Mouse (Mus musculus) midbrain, embryonic 12.5 days (tissue): ENCODE measurements around the gene Lctl. TPM values are rescaled to one million over a fixed set of nuclear protein-coding genes. Genes with fewer than 3 reads are reported as not detected.
A peak's percentile ranks its signal among the peaks of the same experiment; 100 is the strongest.

ENCODE experiments used
- ATAC-seq: fragments of 200-750 bp; cut with Nextera tagmentation; 2 replicates; pipeline ENCODE4 v1.8.0; 2017; ENCODE audit warnings: low read depth, moderate TSS enrichment, moderate library complexity; ENCODE audit not compliant: low FRiP score
- H3K27ac ChIP-seq: fragments of 300-500 bp; sonication (generic); replicated peaks from 2 replicates; pipeline ENCODE4 v1.5.1; 2016; ENCODE audit warnings: mild to moderate bottlenecking
- H3K27me3 ChIP-seq: fragments of 300-500 bp; sonication (generic); 2 replicates; pipeline ENCODE4 v1.6.1; 2016; ENCODE audit warnings: mild to moderate bottlenecking
- H3K36me3 ChIP-seq: fragments of 300-500 bp; sonication (generic); 2 replicates; pipeline ENCODE4 v1.6.1; 2016
- H3K4me1 ChIP-seq: fragments of 300-500 bp; sonication (generic); 2 replicates; pipeline ENCODE4 v1.6.1; 2016
- H3K4me2 ChIP-seq: fragments of 300-500 bp; sonication (generic); replicated peaks from 2 replicates; pipeline ENCODE4 v1.6.1; 2016; ENCODE audit warnings: mild to moderate bottlenecking, moderate library complexity
- H3K4me3 ChIP-seq: fragments of 300-500 bp; sonication (generic); 2 replicates; pipeline ENCODE4 v1.5.1; 2016; ENCODE audit warnings: mild to moderate bottlenecking
- H3K9ac ChIP-seq: fragments of 300-500 bp; sonication (generic); replicated peaks from 2 replicates; pipeline ENCODE4 v1.6.1; 2016; ENCODE audit warnings: mild to moderate bottlenecking, moderate library complexity
- H3K9me3 ChIP-seq: fragments of 300-500 bp; sonication (generic); 2 replicates; pipeline ENCODE4 v1.6.1; 2016; ENCODE audit warnings: mild to moderate bottlenecking
- WGBS: fragments of 180-500 bp; shearing (Covaris S2); methylation state at CpG from one replicate; pipeline ENCODE4 v1.1.7; 2016; 5-methylcytosine and 5-hydroxymethylcytosine counted together
- polyA plus RNA-seq: library from polyadenylated mRNA; unstranded; fragments of >200 nt; fragmentation: Nextera tagmentation; extraction: Ambion mirVana; gene quantifications from 2 replicates; pipeline ENCODE4 v1.2.1, GENCODE M21; 2016

Lctl gene
- polyA plus RNA-seq, 1 experiment from 2014 or later: not detected

DNA sequence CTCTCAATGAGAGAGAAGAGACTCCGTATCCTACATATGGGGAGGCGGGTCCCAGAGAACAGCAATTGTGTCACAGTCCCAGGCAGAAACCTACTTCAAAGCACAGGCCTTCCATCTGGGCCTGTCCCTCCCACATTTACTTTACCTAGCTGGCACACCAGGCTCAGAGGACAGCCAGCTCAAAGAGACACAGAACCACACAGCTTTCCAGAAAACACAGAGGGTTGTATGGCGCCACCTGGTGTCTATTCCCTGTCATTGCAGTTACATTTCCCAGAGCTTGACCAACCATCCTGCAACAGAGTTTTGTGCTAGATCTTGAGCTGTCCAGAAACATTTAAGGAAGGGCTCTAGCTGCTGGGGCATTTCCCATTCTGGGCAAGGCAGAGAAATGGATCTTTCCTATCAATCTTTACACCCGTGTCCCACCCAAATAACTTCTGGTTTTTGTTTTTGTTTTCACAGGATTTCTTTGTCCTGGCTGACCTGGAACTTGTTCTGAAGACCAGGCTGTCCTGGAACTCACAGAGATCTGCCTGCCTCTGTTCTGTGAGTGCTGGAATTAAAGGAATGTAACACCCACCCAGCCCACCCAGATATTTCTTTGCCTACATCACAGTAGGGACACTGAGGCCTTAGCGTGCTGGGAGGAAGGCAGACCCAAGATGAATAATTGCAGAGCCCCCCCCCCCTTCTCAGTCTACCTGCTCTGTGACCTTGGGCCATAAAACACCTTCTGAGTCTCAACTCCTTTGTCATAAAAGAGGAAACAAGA lies 29.3 kb upstream of the Lctl start:
- Histone ChIP-seq H3K36me3 (no peaks in the 10 kb centered on the region), H3K4me3 (no peak overlapping the region), H3K27me3 (peaks cover 35% of the 10 kb centered on the region), H3K9me3 (no peaks in the 10 kb centered on the region), H3K9ac (no peak overlapping the region), H3K27ac (no peak overlapping the region), H3K4me1 (peaks cover 11% of the 10 kb centered on the region), H3K4me2 (no peak overlapping the region)
- WGBS: 47% methylated on average over 5 of the region's 5 CpGs
- no peak for ATAC-seq

DNA sequence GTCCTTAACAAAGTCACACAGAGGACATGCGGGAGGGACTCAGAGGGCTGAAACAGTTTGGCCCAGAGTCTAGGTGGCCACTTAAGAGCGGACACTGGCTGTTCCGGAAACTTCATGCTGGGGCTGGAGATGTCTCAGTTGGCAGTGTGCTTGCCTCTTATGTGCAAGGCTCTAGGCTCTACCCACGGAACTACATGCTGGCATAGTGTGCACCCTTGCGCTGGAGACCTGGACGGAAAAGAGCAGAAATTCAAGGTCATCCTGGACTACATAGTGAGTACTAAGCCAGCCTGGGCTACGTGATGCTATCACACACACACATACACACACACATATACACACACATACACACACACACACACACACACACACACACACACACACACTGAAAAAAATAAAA lies 28.6 kb upstream of the Lctl start:
- Histone ChIP-seq H3K4me2 (no peak overlapping the region), H3K9ac (no peak overlapping the region), H3K4me1 (peaks cover 11% of the 10 kb centered on the region), H3K9me3 (no peaks in the 10 kb centered on the region), H3K27ac (no peak overlapping the region), H3K4me3 (no peak overlapping the region), H3K27me3 (peaks cover 30% of the 10 kb centered on the region), H3K36me3 (no peaks in the 10 kb centered on the region)
- WGBS: 92% methylated on average over 7 of the region's 7 CpGs
- ATAC-seq: no peak

DNA sequence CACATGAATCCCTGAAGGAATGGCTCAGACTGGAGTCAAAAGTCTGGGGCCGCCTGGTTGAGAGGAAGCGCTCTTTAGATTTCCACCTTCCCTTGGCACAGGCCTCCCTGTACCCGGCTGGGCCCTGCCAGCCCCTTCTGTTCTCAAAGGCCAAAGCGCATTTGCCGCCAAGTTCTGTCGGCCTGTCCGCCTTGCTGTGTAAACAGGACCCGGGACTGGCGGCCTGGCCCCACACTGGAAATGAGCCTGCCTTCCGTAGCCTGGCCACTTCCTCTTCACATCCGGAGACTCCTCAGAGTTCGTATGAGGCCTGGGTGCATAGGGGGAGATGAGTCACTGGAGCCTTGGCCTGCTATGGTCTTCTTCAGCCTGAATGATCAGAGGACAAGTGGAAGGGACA lies 27.9 kb upstream of the Lctl start:
- ATAC-seq: no peak
- Histone ChIP-seq H3K27me3 (peaks cover 23% of the 10 kb centered on the region), H3K27ac (no peak overlapping the region), H3K4me1 (peaks cover 14% of the 10 kb centered on the region), H3K36me3 (no peaks in the 10 kb centered on the region), H3K9me3 (no peaks in the 10 kb centered on the region), H3K4me2 (no peak overlapping the region), H3K9ac (no peak overlapping the region), H3K4me3 (no peak overlapping the region)
- WGBS: 76% methylated on average over 12 of the region's 12 CpGs

DNA sequence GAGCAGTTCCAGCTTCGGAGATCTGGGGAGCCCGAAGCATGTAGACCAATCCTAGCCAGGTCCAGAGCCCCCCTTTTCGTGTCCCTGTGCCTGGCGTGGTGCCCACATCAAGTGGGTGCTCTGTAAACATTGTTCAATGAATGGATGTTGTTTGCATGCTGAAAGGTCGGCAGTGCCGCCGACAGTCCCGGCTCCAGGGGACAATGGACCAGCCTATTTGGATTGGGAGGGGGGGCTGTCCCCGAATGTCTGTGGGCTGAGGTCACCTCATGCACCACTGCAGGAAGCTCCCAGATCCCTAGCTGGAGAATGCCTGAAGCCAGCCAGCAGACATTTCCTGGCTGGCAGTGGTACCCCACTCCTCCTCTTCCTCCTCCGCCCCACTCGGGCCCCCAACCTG lies 22.9 kb upstream of the Lctl start:
- Histone ChIP-seq H3K4me3 (no peak overlapping the region), H3K9ac (no peak overlapping the region), H3K4me2 (no peak overlapping the region), H3K27me3 (no peaks in the 10 kb centered on the region), H3K36me3 (no peaks in the 10 kb centered on the region), H3K4me1 (peaks cover 14% of the 10 kb centered on the region), H3K27ac (no peak overlapping the region), H3K9me3 (no peaks in the 10 kb centered on the region)
- 60% methylated on average over 11 of the region's 11 CpGs for WGBS
- ATAC-seq: peak; percentile 44; the same call in 1 of the 2 replicates

DNA sequence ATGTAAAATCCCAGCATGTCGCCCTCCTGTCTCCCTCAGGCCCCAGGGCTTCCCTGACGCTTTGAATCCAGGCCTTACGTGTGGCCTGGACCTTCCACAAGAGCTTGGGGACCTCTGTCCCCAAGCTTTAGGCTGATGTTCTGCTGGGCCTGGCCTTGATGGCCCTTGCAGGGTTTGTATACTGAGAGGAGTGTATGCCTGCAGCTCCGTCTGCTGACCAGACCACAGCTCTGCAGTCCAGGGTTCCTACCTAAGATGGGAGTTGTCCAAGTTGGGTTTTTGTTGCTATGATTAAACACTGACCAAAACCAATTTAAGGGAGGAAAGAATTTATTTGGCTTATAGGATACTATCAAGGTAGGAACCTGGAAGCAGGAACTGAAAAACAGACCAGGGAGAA lies 18.7 kb upstream of the Lctl start:
- ATAC-seq: no peak
- H3K4me1 ChIP-seq: peaks cover 14% of the 10 kb centered on the region
- no peak overlapping the region for H3K4me2 ChIP-seq
- 64% methylated on average over 4 of the region's 4 CpGs for WGBS
- no peak overlapping the region for H3K9ac ChIP-seq
- H3K36me3 ChIP-seq: no peaks in the 10 kb centered on the region
- H3K27ac ChIP-seq: no peak overlapping the region
- H3K27me3 ChIP-seq: no peaks in the 10 kb centered on the region
- H3K9me3 ChIP-seq: no peaks in the 10 kb centered on the region
- H3K4me3 ChIP-seq: no peak overlapping the region

DNA sequence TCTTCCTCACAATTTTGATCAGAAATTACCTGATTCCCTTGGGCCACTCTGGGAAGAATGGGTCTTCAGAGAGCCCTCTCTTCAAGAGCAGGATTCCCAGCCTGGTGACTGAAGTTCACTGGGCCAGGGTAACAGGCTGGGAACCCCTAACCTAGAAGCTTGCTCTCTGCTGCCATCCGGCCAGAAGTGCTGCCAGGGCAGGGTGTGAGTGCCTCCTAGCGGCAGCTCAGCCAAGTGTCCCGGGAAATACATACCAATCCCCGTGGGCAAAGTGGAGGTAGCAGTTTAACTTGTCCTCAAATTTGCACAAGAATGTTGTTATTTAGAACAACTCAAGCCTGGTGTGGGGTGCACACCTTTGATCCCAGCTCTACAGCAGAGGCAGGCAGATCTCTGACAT lies 16.5 kb upstream of the Lctl start:
- Histone ChIP-seq H3K4me3 (no peak overlapping the region), H3K4me2 (no peak overlapping the region), H3K9me3 (no peaks in the 10 kb centered on the region), H3K36me3 (no peaks in the 10 kb centered on the region), H3K9ac (no peak overlapping the region), H3K27ac (no peak overlapping the region), H3K4me1 (no peaks in the 10 kb centered on the region), H3K27me3 (no peaks in the 10 kb centered on the region)
- ATAC-seq: no peak
- WGBS: 0% methylated on average over 4 of the region's 4 CpGs

DNA sequence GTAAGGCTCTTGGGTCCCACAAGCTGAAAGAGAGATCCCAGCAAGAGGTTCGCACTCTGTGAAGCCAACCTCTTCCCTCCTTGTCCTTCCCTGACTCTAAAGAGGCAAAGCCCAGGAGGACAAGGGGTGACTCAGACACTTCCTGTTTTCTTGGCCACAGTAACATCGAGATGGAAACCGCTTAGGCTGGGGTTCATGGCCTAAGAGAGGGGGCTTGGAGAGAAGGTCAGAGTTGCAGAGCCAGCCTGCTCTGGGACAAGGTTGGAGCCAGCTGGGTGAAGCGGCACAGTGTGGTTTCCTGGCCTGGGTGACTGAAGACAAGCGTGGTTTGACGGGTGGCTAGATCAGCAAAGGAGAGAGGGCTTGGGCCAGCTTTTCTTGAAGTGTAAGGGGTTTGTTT lies 11.6 kb upstream of the Lctl start:
- WGBS: 88% methylated on average over 6 of the region's 6 CpGs

DNA sequence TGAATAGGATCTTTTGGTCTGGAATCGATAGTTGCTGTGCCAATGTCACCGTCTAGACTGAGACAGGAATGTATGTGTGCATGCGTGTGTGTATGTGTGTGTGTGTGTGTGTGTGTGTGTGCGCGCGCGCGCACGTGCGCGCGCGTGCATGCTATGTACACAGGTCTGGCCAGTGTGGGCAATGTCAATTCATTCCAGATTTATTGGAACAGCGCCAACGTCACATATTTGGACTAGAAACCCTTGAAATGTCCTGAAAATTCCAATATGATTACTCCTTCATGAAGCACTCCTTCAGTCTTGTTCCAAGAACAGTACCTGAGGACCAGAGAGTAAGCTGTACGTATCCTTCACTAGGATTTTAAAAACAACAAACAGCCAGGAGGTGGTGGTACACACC lies 6.4 kb upstream of the Lctl start:
- 96% methylated on average over 16 of the region's 16 CpGs for WGBS
- H3K27ac ChIP-seq: no peak overlapping the region
- no peak overlapping the region for H3K4me3 ChIP-seq
- H3K36me3 ChIP-seq: no peaks in the 10 kb centered on the region
- H3K4me2 ChIP-seq: no peak overlapping the region
- H3K9ac ChIP-seq: no peak overlapping the region
- H3K4me1 ChIP-seq: no peaks in the 10 kb centered on the region
- ATAC-seq: no peak
- H3K27me3 ChIP-seq: no peaks in the 10 kb centered on the region
- no peaks in the 10 kb centered on the region for H3K9me3 ChIP-seq

More for the DNA sequence above, 11.6 kb upstream of the Lctl start:
- Histone ChIP-seq H3K4me2 (no peak overlapping the region), H3K9me3 (no peaks in the 10 kb centered on the region), H3K4me3 (no peak overlapping the region), H3K9ac (no peak overlapping the region), H3K4me1 (no peaks in the 10 kb centered on the region), H3K36me3 (no peaks in the 10 kb centered on the region), H3K27me3 (no peaks in the 10 kb centered on the region), H3K27ac (no peak overlapping the region)
- no peak for ATAC-seq

DNA sequence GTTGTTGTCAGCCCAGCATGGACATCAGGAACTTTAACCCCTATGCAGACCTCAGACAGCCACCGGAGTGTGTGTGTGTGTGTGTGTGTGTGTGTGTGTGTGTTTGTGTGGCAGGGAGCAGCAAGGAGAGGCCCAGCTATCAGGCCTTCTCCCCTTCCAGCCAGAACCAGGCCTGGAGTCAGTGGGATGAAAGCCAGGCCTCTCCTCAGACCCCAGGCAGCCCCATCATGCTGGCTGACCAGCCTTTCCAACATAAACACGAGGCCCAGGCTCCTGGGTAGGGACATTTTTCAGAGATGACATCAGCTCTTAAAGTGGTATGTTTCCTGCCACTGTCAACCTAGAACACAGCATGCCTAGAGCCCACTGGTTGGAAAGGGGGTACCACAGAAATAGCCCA lies 2.3 kb upstream of the Lctl start:
- H3K36me3 ChIP-seq: no peaks in the 10 kb centered on the region

DNA sequence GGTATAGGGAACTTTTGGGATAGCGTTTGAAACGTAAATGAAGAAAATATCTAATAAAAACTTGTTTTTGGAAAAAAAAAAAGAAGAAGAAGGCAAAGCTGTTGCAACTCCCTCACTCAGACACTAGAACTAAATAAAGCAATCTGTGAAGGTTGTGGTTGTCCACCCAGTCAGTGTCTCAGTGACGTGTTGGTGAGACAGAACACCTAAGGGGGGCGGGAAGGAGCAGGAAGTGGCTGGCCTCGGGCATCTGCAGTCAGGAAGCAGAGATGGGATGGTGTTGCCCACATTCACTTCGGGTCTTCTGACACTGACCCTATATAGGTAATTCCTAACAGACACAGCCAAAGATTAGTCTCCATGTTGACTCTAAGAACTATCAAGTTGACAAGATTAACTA lies 1.2 kb upstream of the Lctl start:
- 89% methylated on average over 6 of the region's 6 CpGs for WGBS
- Histone ChIP-seq H3K27me3 (no peaks in the 10 kb centered on the region), H3K9ac (no peak overlapping the region), H3K4me3 (no peak overlapping the region), H3K4me2 (no peak overlapping the region), H3K36me3 (no peaks in the 10 kb centered on the region), H3K9me3 (no peaks in the 10 kb centered on the region), H3K27ac (no peak overlapping the region), H3K4me1 (no peaks in the 10 kb centered on the region)
- no peak for ATAC-seq

More for the DNA sequence above, 2.3 kb upstream of the Lctl start:
- Histone ChIP-seq H3K4me2 (no peak overlapping the region), H3K4me1 (no peaks in the 10 kb centered on the region), H3K9ac (no peak overlapping the region), H3K4me3 (no peak overlapping the region), H3K27ac (no peak overlapping the region), H3K27me3 (no peaks in the 10 kb centered on the region), H3K9me3 (no peaks in the 10 kb centered on the region)
- WGBS: 61% methylated on average over 2 of the region's 2 CpGs
- no peak for ATAC-seq

DNA sequence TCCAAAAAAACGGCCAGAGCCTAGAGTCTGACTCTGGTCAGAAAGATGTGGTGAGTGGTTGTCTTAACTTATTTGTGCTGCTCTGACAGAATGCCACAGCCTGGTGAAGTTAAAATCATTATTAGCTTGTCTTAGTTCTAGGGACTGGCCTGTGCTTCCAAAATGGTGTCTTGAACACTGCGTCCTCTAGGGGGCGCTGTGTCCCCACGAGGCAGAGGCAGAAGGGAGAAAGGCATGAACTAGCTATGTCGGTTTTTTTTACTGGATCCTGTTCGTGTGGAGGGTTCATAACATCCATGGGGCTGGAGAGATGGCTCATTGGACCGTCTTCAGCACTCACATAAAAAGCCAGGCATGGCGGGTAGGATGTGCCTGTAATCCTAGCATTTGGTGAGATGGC lies 3.0 kb downstream of the Lctl start:
- no peak overlapping the region for H3K4me2 ChIP-seq
- ATAC-seq: no peak
- no peak overlapping the region for H3K27ac ChIP-seq
- no peaks in the 10 kb centered on the region for H3K27me3 ChIP-seq
- H3K9ac ChIP-seq: no peak overlapping the region
- H3K9me3 ChIP-seq: no peaks in the 10 kb centered on the region
- 33% methylated on average over 8 of the region's 8 CpGs for WGBS
- H3K36me3 ChIP-seq: no peaks in the 10 kb centered on the region
- no peak overlapping the region for H3K4me3 ChIP-seq
- H3K4me1 ChIP-seq: no peaks in the 10 kb centered on the region

DNA sequence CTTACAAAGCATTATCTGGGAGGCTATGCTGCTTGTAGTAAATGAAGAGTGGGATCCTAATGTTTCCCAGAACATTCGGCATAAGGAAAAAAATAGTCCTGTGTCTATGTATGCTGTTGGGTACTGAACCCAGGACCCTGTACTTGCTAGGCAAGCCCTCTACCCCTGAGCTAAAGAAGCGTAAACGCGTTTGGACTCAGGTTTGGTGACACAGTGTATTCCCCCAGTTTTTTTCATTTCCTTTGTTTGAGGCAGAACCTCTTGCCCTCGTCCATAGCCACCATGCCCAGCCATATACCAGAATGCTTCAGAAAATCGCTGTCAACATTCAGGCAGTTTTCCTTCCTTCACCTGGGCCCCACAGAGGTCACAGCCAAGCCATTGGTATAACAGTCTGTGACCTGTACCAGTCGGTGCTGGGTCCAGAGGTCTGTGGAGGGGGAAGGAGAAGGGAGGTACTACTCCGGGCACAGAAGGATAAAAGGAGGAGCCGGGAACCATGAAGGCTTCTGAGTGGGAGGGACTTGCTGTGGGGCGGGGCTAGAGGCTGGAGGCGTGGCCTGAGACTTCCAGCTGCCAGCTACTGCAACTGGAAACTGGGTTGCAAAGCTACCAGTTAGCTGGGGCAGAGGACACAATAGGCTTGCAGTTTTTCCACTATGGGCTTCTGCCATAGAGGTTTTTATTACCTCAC lies 3.8 kb downstream of the Lctl start:
- 43% methylated on average over 11 of the region's 11 CpGs for WGBS
- no peak overlapping the region for H3K4me2 ChIP-seq
- no peaks in the 10 kb centered on the region for H3K9me3 ChIP-seq
- H3K4me1 ChIP-seq: no peaks in the 10 kb centered on the region
- no peaks in the 10 kb centered on the region for H3K27me3 ChIP-seq
- no peaks in the 10 kb centered on the region for H3K36me3 ChIP-seq
- no peak overlapping the region for H3K27ac ChIP-seq
- H3K4me3 ChIP-seq: no peak overlapping the region
- no peak for ATAC-seq
- H3K9ac ChIP-seq: no peak overlapping the region
